Mouse (Mus musculus) midbrain, embryonic 11.5 days (tissue): Measurements from ENCODE around the gene Pkn3. TPM values are rescaled to one million over a fixed set of nuclear protein-coding genes. Genes with fewer than 3 reads are reported as not detected.

Source experiments
- ATAC-seq: fragments of 200-750 bp; cut with Nextera tagmentation; 2 replicates; pipeline ENCODE4 v1.8.0; 2017; ENCODE audit warnings: moderate TSS enrichment, moderate library complexity; ENCODE audit not compliant: low FRiP score
- DNase-seq: peaks from one replicate; pipeline ENCODE4 v3.0.0; 2015; ENCODE audit warnings: low spot score; ENCODE audit errors: missing footprints
- H3K27ac ChIP-seq: fragments of 300-500 bp; sonication (generic); 2 replicates; pipeline ENCODE4 v1.5.1; 2014; ENCODE audit warnings: low read depth, low read length
- H3K27me3 ChIP-seq: fragments of 300-500 bp; sonication (generic); 2 replicates; pipeline ENCODE4 v1.6.1; 2014; ENCODE audit warnings: mild to moderate bottlenecking, low read length, moderate library complexity, mixed read lengths; ENCODE audit not compliant: control insufficient read depth, insufficient read depth
- H3K36me3 ChIP-seq: fragments of 300-500 bp; sonication (generic); 2 replicates; pipeline ENCODE4 v1.6.1; 2014; ENCODE audit warnings: mild to moderate bottlenecking, low read length, moderate library complexity, mixed read lengths; ENCODE audit not compliant: control insufficient read depth, insufficient read depth
- H3K4me1 ChIP-seq: fragments of 300-500 bp; sonication (generic); 2 replicates; pipeline ENCODE4 v1.6.1; 2014; ENCODE audit warnings: low read length; ENCODE audit not compliant: control insufficient read depth, insufficient read depth
- H3K4me2 ChIP-seq: fragments of 300-500 bp; sonication (generic); 2 replicates; pipeline ENCODE4 v1.6.1; 2014; ENCODE audit warnings: mild to moderate bottlenecking, moderate library complexity
- H3K4me3 ChIP-seq: fragments of 300-500 bp; sonication (generic); 2 replicates; pipeline ENCODE4 v1.5.1; 2014; ENCODE audit warnings: low read depth, low read length
- H3K9ac ChIP-seq: fragments of 300-500 bp; sonication (generic); 2 replicates; pipeline ENCODE4 v1.6.1; 2014; ENCODE audit warnings: low read length
- H3K9me3 ChIP-seq: fragments of 300-500 bp; sonication (generic); 2 replicates; pipeline ENCODE4 v1.6.1; 2016; ENCODE audit warnings: low read length; ENCODE audit not compliant: control insufficient read depth
- WGBS: fragments of 180-500 bp; shearing (Covaris S2); extraction: QIAGEN DNeasy Blood & Tissue Kit; methylation state at CpG from one replicate; pipeline ENCODE4 v1.1.7; 2014; 5-methylcytosine and 5-hydroxymethylcytosine counted together
- polyA plus RNA-seq: library from polyadenylated mRNA; unstranded; fragments of >200 nt; fragmentation: Nextera tagmentation; extraction: Ambion mirVana; gene quantifications from 2 replicates; pipeline ENCODE4 v1.2.1, GENCODE M21; 2014

Pkn3 gene
- polyA plus RNA-seq, 1 experiment from 2014 or later, result 8.4 TPM

GRCm38 (mm10) chr2:30061215-30062166 is 16.0 kb upstream of the Pkn3 start:
- H3K9me3 ChIP-seq, result no peaks in the 10 kb centered on the region
- peak overlapping the region; percentile 65 for H3K4me3 ChIP-seq
- H3K9ac ChIP-seq, result peak overlapping the region; percentile 81
- peak; percentile 96 for DNase-seq
- H3K36me3 ChIP-seq, result no peaks in the 10 kb centered on the region
- H3K27ac ChIP-seq, result peak overlapping the region; percentile 87
- H3K4me1 ChIP-seq, result peaks cover 31% of the 10 kb centered on the region
- no peaks in the 10 kb centered on the region for H3K27me3 ChIP-seq
- ATAC-seq, result peak; percentile 9; the same call in 1 of the 2 replicates
- H3K4me2 ChIP-seq, result peak overlapping the region; percentile 95
- 9% methylated on average over 35 of the region's 37 CpGs for WGBS

- Histone ChIP-seq H3K4me1 (peaks cover 28% of the 10 kb centered on the region), H3K27me3 (no peaks in the 10 kb centered on the region), H3K36me3 (no peaks in the 10 kb centered on the region), H3K4me2 (peak overlapping the region; percentile 95), H3K9me3 (no peaks in the 10 kb centered on the region), H3K4me3 (peak overlapping the region; percentile 65), H3K27ac (peak overlapping the region; percentile 87), H3K9ac (peak overlapping the region; percentile 81)
- 0 out of 2 replicates have a peak, but pooled peaks have one; percentile 12 for ATAC-seq
- peak; percentile 98 for DNase-seq
- under 1% methylated on average over 40 of the region's 40 CpGs for WGBS
These were observed 15.0 kb upstream of the Pkn3 start for GRCm38 (mm10) chr2:30062249-30063093.

- Histone ChIP-seq H3K27me3 (no peaks in the 10 kb centered on the region), H3K4me2 (peak overlapping the region; percentile 95), H3K9ac (peak overlapping the region; percentile 81), H3K36me3 (peaks cover 1% of the 10 kb centered on the region; the same call in 1 of the 2 replicates), H3K4me3 (peak overlapping the region; percentile 65), H3K27ac (peak overlapping the region; percentile 87; the same call in 1 of the 2 replicates), H3K9me3 (no peaks in the 10 kb centered on the region), H3K4me1 (peaks cover 30% of the 10 kb centered on the region)
- 2% methylated on average over 8 of the region's 8 CpGs for WGBS
- ATAC-seq (no peak), DNase-seq (no peak)
These were observed 14.2 kb upstream of the Pkn3 start for GRCm38 (mm10) chr2:30063235-30063634.

- DNase-seq, result no peak
- Histone ChIP-seq H3K4me3 (peak overlapping the region; percentile 65), H3K9ac (peak overlapping the region; percentile 81), H3K27ac (no peak overlapping the region), H3K36me3 (peaks cover 2% of the 10 kb centered on the region; the same call in 1 of the 2 replicates), H3K4me1 (peaks cover 32% of the 10 kb centered on the region), H3K27me3 (no peaks in the 10 kb centered on the region), H3K9me3 (no peaks in the 10 kb centered on the region), H3K4me2 (peak overlapping the region; percentile 95)
- 7% methylated on average over 2 of the region's 3 CpGs for WGBS
- ATAC-seq, result no peak
These were observed 13.7 kb upstream of the Pkn3 start for GRCm38 (mm10) chr2:30063791-30064190.

- peak overlapping the region; percentile 65; the same call in 1 of the 2 replicates for H3K4me3 ChIP-seq
- no peaks in the 10 kb centered on the region for H3K27me3 ChIP-seq
- H3K4me1 ChIP-seq, result peaks cover 32% of the 10 kb centered on the region
- no peak for DNase-seq
- 48% methylated on average over 3 of the region's 3 CpGs for WGBS
- ATAC-seq, result no peak
- H3K9me3 ChIP-seq, result no peaks in the 10 kb centered on the region
- H3K27ac ChIP-seq, result no peak overlapping the region
- H3K36me3 ChIP-seq, result peaks cover 5% of the 10 kb centered on the region; the same call in 1 of the 2 replicates
- H3K4me2 ChIP-seq, result peak overlapping the region; percentile 95
- peak overlapping the region; percentile 81 for H3K9ac ChIP-seq
These were observed 13.2 kb upstream of the Pkn3 start for GRCm38 (mm10) chr2:30064298-30064697.

- 0% methylated on average over 33 of the region's 101 CpGs for WGBS
- peak overlapping the region; percentile 100 for H3K4me3 ChIP-seq
- H3K4me1 ChIP-seq, result peaks cover 32% of the 10 kb centered on the region
- ATAC-seq, result peak; percentile 94
- peak overlapping the region; percentile 59 for H3K4me2 ChIP-seq
- H3K9ac ChIP-seq, result peak overlapping the region; percentile 100
- no peaks in the 10 kb centered on the region for H3K27me3 ChIP-seq
- DNase-seq, result peak; percentile 99
- peak overlapping the region; percentile 99 for H3K27ac ChIP-seq
- no peaks in the 10 kb centered on the region for H3K9me3 ChIP-seq
- H3K36me3 ChIP-seq, result peaks cover 11% of the 10 kb centered on the region; the same call in 1 of the 2 replicates
These were observed 11.2 kb upstream of the Pkn3 start for GRCm38 (mm10) chr2:30066046-30066901.

- peak overlapping the region; percentile 64 for H3K4me2 ChIP-seq
- WGBS, result under 1% methylated on average over 58 of the region's 69 CpGs
- H3K4me1 ChIP-seq, result peaks cover 28% of the 10 kb centered on the region
- peak overlapping the region; percentile 99 for H3K27ac ChIP-seq
- H3K9ac ChIP-seq, result peak overlapping the region; percentile 100
- no peaks in the 10 kb centered on the region for H3K9me3 ChIP-seq
- no peaks in the 10 kb centered on the region for H3K27me3 ChIP-seq
- DNase-seq, result peak; percentile 94
- peak overlapping the region; percentile 100 for H3K4me3 ChIP-seq
- H3K36me3 ChIP-seq, result peaks cover 11% of the 10 kb centered on the region; the same call in 1 of the 2 replicates
- peak; percentile 15 for ATAC-seq
These were observed 10.2 kb upstream of the Pkn3 start for GRCm38 (mm10) chr2:30067031-30067888.
